Mouse (Mus musculus): Measurements from ENCODE around the gene Enthd1. TPM values are rescaled to one million over a fixed set of nuclear protein-coding genes. Genes with fewer than 3 reads are reported as not detected.
A peak's percentile ranks its signal among the peaks of the same experiment; 100 is the strongest.

Gene Enthd1
- polyA plus RNA-seq, 1 experiment from 2014 or later = not detected

- Histone ChIP-seq H3K27ac (0 out of 2 replicates have a peak overlapping the region, but pooled peaks have one; percentile 26), H3K4me3 (no peak overlapping the region), H3K27me3 (no peaks in the 10 kb centered on the region), H3K36me3 (no peaks in the 10 kb centered on the region), H3K4me1 (peaks cover 12% of the 10 kb centered on the region), H3K9me3 (no peaks in the 10 kb centered on the region), H3K4me2 (no peak overlapping the region), H3K9ac (no peak overlapping the region)
- no peak for ATAC-seq (ENCODE audit: borderline replicate concordance, extremely low read depth, low FRiP score, low TSS enrichment)
- WGBS = 55% methylated on average over 17 of the region's 17 CpGs
Measured at GRCm38 (mm10) chr15:80413988-80414721, 150.8 kb downstream of the Enthd1 start.

- H3K27ac ChIP-seq = no peak overlapping the region
- WGBS = 85% methylated on average over 4 of the region's 4 CpGs
- H3K36me3 ChIP-seq = no peaks in the 10 kb centered on the region
- H3K9me3 ChIP-seq = no peaks in the 10 kb centered on the region
- H3K4me1 ChIP-seq = peaks cover 18% of the 10 kb centered on the region
- ATAC-seq (ENCODE audit: borderline replicate concordance, extremely low read depth, low FRiP score, low TSS enrichment) = no peak
- H3K4me3 ChIP-seq = no peak overlapping the region
- no peak overlapping the region for H3K4me2 ChIP-seq
- no peak overlapping the region for H3K9ac ChIP-seq
- H3K27me3 ChIP-seq = no peaks in the 10 kb centered on the region
Measured at GRCm38 (mm10) chr15:80413070-80413469, 151.9 kb downstream of the Enthd1 start.

DNA sequence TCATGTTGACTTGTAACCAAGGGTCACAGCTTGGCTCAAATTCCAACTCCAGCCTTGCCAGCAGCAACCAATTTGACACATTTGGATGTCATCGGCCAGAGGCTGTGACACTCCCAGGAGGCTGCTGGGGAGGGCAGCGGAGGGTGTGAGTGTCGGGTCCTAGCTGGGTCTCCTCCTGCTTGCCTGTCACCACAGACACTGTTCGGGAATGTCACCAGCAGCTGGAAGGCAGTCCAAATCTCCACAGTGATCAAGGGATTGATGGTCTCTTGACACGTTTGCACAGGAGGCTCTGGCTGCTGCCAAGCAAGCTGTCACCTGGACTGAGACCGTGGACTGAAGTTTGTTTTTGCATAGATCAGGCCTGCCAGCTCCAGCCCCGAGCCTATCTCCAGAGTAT, 154.3 kb downstream of the Enthd1 start:
- Histone ChIP-seq H3K9ac (no peak overlapping the region), H3K4me2 (no peak overlapping the region), H3K9me3 (no peaks in the 10 kb centered on the region), H3K4me1 (peaks cover 22% of the 10 kb centered on the region), H3K27me3 (no peaks in the 10 kb centered on the region), H3K4me3 (no peak overlapping the region), H3K27ac (no peak overlapping the region), H3K36me3 (no peaks in the 10 kb centered on the region)
- 31% methylated on average over 7 of the region's 7 CpGs for WGBS
- ATAC-seq (ENCODE audit: borderline replicate concordance, extremely low read depth, low FRiP score, low TSS enrichment) = no peak

- no peak overlapping the region for H3K4me3 ChIP-seq
- WGBS = 0% methylated on average over 1 of the region's 1 CpGs
Measured at GRCm38 (mm10) chr15:80407873-80408272, 157.1 kb downstream of the Enthd1 start.

More at GRCm38 (mm10) chr15:80407873-80408272, 157.1 kb downstream of the Enthd1 start:
- Histone ChIP-seq H3K27me3 (no peaks in the 10 kb centered on the region), H3K9me3 (no peaks in the 10 kb centered on the region), H3K4me2 (no peak overlapping the region), H3K27ac (peak overlapping the region; percentile 42; the same call in 1 of the 2 replicates), H3K9ac (no peak overlapping the region), H3K4me1 (peaks cover 10% of the 10 kb centered on the region; the same call in 1 of the 2 replicates), H3K36me3 (no peaks in the 10 kb centered on the region)
- ATAC-seq (ENCODE audit: borderline replicate concordance, extremely low read depth, low FRiP score, low TSS enrichment) = peak; percentile 71

Other genes with a start within 250 kb of the Enthd1 start
- gene Grap2, start 7.4 kb upstream of the Enthd1 start, polyA plus RNA-seq (2015; fragmentation: Nextera tagmentation; extraction: Ambion mirVana) = 2.4 and 2.7 TPM in 2 replicates
- gene Fam83f, start 106.7 kb upstream of the Enthd1 start, polyA plus RNA-seq (2015; fragmentation: Nextera tagmentation; extraction: Ambion mirVana) = 1.1 and 1.5 TPM in 2 replicates
- gene Tnrc6b, start 146.2 kb upstream of the Enthd1 start, polyA plus RNA-seq (2015; fragmentation: Nextera tagmentation; extraction: Ambion mirVana) = 24.6 and 27.2 TPM in 2 replicates

Data from lung, embryonic 15.5 days (tissue).